Mouse (Mus musculus): ENCODE data around the gene Tbrg1. TPM values are rescaled to one million over a fixed set of nuclear protein-coding genes. Genes with fewer than 3 reads are reported as not detected.

Gene Tbrg1
- polyA plus RNA-seq (2012; rRNA removed) = 52.3 and 57.9 TPM in 2 replicates

DNA sequence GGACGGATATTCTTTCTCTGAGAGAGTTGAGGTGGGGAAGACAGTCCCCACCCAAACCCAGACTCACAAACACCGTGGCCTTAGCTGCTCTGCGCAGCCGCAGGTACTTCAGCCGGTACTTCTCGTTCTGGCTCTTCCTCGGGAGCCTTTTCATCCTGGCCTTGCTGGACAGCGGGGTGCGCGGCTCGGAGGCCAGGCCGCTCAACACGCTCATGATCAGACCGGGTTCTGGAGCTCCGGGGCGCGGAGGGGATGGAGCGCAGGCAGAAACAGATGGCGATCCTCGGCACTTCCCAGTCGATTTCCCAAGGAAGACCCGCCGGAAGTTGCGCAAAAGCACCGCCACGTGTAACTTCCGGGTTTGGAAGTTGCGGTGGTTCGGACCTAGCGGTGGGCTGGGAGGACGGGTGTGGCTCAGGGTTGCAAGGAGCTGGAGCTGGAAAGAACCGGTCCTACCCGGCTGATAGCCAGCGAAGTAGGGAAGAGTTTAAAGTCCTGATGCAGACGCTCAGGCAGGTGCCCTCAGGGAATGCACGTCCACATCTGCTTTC, at the start of gene Tbrg1:
TSS of gene Tbrg1 (minus strand) at position 382 of the 551 bp plus-strand sequence.

GRCm38 (mm10) chr9:37669115-37669514, 12.0 kb upstream of the Tbrg1 start, which contains the start of gene Panx3:
Gene Panx3 (minus strand): TSS chr9:37669235.

GRCm38 (mm10) chr9:37613182-37613910, 43.8 kb downstream of the Tbrg1 start, which contains the start of gene Spa17:
Gene Spa17 (minus strand): TSS chr9:37613722.

Other genes starting within 250 kb of the Tbrg1 start
- gene Robo3, start 224.1 kb downstream of the Tbrg1 start, polyA plus RNA-seq (2012; rRNA removed) = 0.36 and 0.94 TPM in 2 replicates
- 18.0 and 19.3 TPM in 2 replicates for gene Msantd2, start 168.0 kb downstream of the Tbrg1 start, polyA plus RNA-seq (2012; rRNA removed)
- gene Esam, start 129.2 kb downstream of the Tbrg1 start, polyA plus RNA-seq (2012; rRNA removed) = 17.7 and 18.0 TPM in 2 replicates
- gene Vsig2, start 118.1 kb downstream of the Tbrg1 start, polyA plus RNA-seq (2012; rRNA removed) = 21.1 and 23.2 TPM in 2 replicates
- 3.7 and 5.8 TPM in 2 replicates for gene Nrgn, start 104.4 kb downstream of the Tbrg1 start, polyA plus RNA-seq (2012; rRNA removed)
- gene Siae, start 101.6 kb downstream of the Tbrg1 start, polyA plus RNA-seq (2012; rRNA removed) = 5.5 and 5.8 TPM in 2 replicates
- gene Spa17, start 43.6 kb downstream of the Tbrg1 start, polyA plus RNA-seq (2012; rRNA removed) = 0.37 TPM in 1 of 2 replicates, not detected in the other
- not detected in 2 replicates for gene Panx3, start 11.9 kb upstream of the Tbrg1 start, polyA plus RNA-seq (2012; rRNA removed)
- not detected in 2 replicates for gene Olfr160, start 58.9 kb upstream of the Tbrg1 start, polyA plus RNA-seq (2012; rRNA removed)
- gene Olfr874, start 87.8 kb upstream of the Tbrg1 start, polyA plus RNA-seq (2012; rRNA removed) = not detected in 2 replicates
- gene Olfr875, start 114.5 kb upstream of the Tbrg1 start, polyA plus RNA-seq (2012; rRNA removed) = not detected in 2 replicates
- not detected in 2 replicates for gene Olfr876, start 145.7 kb upstream of the Tbrg1 start, polyA plus RNA-seq (2012; rRNA removed)
- not detected in 2 replicates for gene Olfr877, start 197.0 kb upstream of the Tbrg1 start, polyA plus RNA-seq (2012; rRNA removed)
- not detected in 2 replicates for gene Olfr145, start 239.4 kb upstream of the Tbrg1 start, polyA plus RNA-seq (2012; rRNA removed)